Mouse (Mus musculus): ENCODE results near the gene Mpi.
A peak's percentile ranks its signal among the peaks of the same experiment; 100 is the strongest.

DNA sequence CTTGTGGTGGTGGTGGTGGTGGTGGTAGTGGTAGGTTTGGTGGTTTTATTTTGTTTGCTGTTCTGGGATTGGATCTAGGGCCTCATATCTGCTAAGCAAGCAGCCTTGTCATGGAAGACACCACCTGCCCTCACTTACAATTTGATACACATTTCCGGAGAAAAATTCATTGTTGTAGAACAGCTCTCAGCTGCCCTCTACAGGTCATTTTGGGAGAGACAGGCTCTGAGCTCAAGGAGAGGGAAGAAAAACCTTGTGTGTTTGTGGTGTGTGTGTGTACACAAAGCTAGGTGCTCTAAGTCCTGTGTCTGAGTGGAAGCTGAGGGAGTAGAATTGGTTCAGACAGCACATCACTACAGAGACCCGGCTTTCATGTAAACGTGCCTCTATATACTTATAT, 35.5 kb downstream of the Mpi start:
- peak; percentile 19; the same call in 1 of the 2 replicates for TF ChIP-seq ZC3H11A (IDR thresholded peaks at IDR 0.05; ENCODE audit: borderline replicate concordance, low read depth, low read length)
- TF ChIP-seq ZNF384 (IDR thresholded peaks at IDR 0.05; ENCODE audit: low read depth, low read length) = no peak
- TF ChIP-seq MAFK (IDR thresholded peaks at IDR 0.05; ENCODE audit: insufficient read depth, low read depth, low read length) = no peak
- TF ChIP-seq CHD2 (IDR thresholded peaks at IDR 0.05; ENCODE audit: low read depth, low read length) = no peak
- TF ChIP-seq HCFC1 (IDR thresholded peaks at IDR 0.05; ENCODE audit: borderline replicate concordance, insufficient read depth, low read length) = no peak

All from ES-E14 (cell line).